Mouse (Mus musculus) E14TG2a.4 (cell line): ENCODE results near the gene Dot1l.
"Not testable (repeated sequence)": the region's sequence is repeated elsewhere in the genome, so short reads cannot be mapped to it uniquely, and the experiment has no call there.

ENCODE experiments used
- H3K27me3 ChIP-seq: 2 replicates; pipeline ENCODE4 v1.6.1; 2014; ENCODE audit warnings: low read length, control low read depth; ENCODE audit not compliant: insufficient read depth
- H3K36me3 ChIP-seq: 2 replicates; pipeline ENCODE4 v1.6.1; 2014; ENCODE audit warnings: low read length, control low read depth; ENCODE audit not compliant: insufficient read depth
- H3K4me1 ChIP-seq: replicated peaks from 2 replicates; pipeline ENCODE4 v1.6.1; 2014; ENCODE audit warnings: low read depth, low read length, control low read depth
- H3K4me3 ChIP-seq: replicated peaks from 2 replicates; pipeline ENCODE4 v1.5.1; 2014; ENCODE audit warnings: mild to moderate bottlenecking, low read length
- H3K9me3 ChIP-seq: 2 replicates; pipeline ENCODE4 v1.6.1; 2014; ENCODE audit warnings: low read length, control low read depth
- CTCF ChIP-seq: conservative IDR thresholded peaks from 2 replicates; pipeline ENCODE4 v1.5.1; 2014; ENCODE audit warnings: low read length
- NANOG ChIP-seq: IDR thresholded peaks from 2 replicates; pipeline ENCODE4 v1.6.1; 2014; ENCODE audit warnings: borderline replicate concordance, low read length, mixed read lengths
- POU5F1 ChIP-seq: IDR thresholded peaks from 2 replicates; pipeline ENCODE4 v1.6.1; 2014; ENCODE audit warnings: low read length, borderline replicate concordance

Gene Dot1l

DNA sequence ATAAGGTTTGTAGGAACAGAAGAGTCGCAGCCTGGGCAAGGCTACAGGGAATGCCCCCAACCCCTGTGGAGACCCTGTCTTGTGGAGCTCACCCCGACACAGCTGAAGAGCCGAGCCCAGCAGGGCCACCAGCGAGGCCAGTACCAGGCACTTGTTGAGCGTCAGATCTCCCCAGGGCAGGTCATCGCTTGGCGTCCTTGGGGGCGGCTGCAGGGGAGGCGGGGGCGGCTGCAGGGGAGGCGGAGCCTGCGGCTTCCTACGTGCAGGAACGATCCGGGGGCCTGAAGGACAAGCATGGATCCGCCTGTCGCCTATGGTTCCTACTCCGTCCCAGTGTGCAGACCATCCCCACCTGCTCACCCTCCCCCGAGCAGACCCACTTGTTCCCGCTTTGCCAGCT is 55.1 kb downstream of the Dot1l start:
- H3K4me3 ChIP-seq: peak overlapping the region; percentile 74
- peaks cover 3% of the 10 kb centered on the region for H3K36me3 ChIP-seq

DNA sequence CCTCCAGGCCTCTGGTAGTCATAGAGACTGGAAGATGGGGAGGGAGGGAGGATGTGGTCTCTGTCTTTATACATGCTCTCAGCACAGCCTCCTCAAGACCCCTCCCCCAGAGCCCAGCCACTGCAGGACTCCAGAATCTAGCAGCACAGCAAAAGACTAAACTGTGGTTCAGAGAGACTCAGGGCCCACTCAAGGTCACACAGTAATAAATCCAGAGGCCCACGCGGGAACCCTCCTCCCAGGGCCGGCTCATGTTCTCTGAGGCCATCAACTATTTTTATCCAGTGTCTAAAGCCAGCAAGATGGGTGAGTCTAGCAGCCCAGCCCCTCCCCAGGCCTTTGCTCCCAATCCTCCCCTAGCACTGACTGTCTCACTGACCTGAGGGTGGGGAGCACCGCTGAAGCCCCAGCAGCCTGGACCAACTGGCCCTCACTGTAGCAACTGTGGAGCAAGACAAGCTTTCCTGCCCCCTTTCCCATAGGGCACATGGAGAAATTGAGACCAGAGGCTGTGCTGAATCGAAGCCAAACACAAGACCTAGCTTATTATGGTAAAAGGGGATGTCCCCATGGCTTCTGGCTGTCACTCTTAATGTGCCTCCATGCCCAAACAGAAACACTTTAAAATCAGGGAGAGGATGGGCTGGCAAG is 57.5 kb downstream of the Dot1l start:
- H3K9me3 ChIP-seq: no peaks in the 10 kb centered on the region

More for the DNA sequence above, 55.1 kb downstream of the Dot1l start:
- peaks cover 63% of the 10 kb centered on the region for H3K27me3 ChIP-seq
- peaks cover 53% of the 10 kb centered on the region for H3K4me1 ChIP-seq
- no peak for TF ChIP-seq POU5F1
- TF ChIP-seq CTCF: no peak
- TF ChIP-seq NANOG: no peak
- no peaks in the 10 kb centered on the region for H3K9me3 ChIP-seq

GRCm38 (mm10) chr10:80813366-80813765 is 58.4 kb downstream of the Dot1l start, which contains the start of gene Jsrp1:
TSS of gene Jsrp1 (minus strand) at chr10:80813498.
- TF ChIP-seq CTCF (no peak), NANOG (no peak), POU5F1 (no peak)
- peaks cover 52% of the 10 kb centered on the region for H3K27me3 ChIP-seq
- no peak within 1 kb of the TSS for H3K4me3 ChIP-seq
- H3K4me1 ChIP-seq: peaks cover 27% of the 10 kb centered on the region
- no peaks in the 10 kb centered on the region for H3K36me3 ChIP-seq
- no peaks in the 10 kb centered on the region for H3K9me3 ChIP-seq

More for the DNA sequence above, 57.5 kb downstream of the Dot1l start:
- TF ChIP-seq CTCF: no peak
- Histone ChIP-seq H3K36me3 (no peaks in the 10 kb centered on the region), H3K27me3 (peaks cover 55% of the 10 kb centered on the region), H3K4me1 (peaks cover 35% of the 10 kb centered on the region), H3K4me3 (no peak overlapping the region)

DNA sequence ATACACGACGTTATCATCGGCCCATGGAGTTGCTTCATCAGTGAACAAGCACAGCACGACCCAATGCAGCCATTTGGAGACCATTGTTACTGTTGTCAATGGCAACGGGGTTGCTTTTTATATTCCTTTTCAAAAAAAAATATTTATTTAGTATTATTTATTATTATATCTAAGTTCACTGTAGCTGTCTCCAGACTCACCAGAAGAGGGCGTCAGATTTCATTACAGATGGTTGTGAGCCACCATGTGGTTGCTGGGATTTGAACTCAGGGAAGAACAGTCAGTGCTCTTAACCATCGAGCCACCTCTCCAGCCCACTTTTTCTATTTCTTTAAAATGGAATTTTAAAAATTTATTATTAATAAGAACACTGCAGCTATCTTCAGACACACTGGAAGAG is 59.8 kb downstream of the Dot1l start:
- H3K9me3 ChIP-seq: no peaks in the 10 kb centered on the region
- no peak overlapping the region for H3K4me3 ChIP-seq
- TF ChIP-seq POU5F1 (no peak), CTCF (peak; percentile 6; the same call in 1 of the 2 replicates), NANOG (no peak)
- H3K36me3 ChIP-seq: no peaks in the 10 kb centered on the region
- peaks cover 38% of the 10 kb centered on the region for H3K27me3 ChIP-seq
- H3K4me1 ChIP-seq: peaks cover 18% of the 10 kb centered on the region

DNA sequence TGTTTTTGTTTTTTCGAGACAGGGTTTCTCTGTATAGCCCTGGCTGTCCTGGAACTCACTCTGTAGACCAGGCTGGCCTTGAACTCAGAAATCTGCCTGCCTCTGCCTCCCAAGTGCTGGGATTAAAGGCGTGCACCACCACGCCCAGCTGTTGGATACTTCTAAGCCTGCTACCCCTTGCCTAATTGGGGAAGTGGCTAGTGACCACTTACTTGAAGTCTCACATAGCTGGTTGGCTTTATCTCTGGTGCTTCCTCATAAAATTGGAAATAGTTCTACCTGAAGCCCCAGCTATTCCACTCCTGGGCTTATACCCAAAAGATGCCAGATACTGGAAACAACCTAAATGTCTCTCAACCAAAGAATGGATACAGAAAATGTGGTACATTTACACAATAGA is 61.3 kb downstream of the Dot1l start:
- H3K36me3 ChIP-seq, H3K9me3 ChIP-seq, H3K4me1 ChIP-seq, H3K4me3 ChIP-seq: not testable (repeated sequence)
- peaks cover 24% of the 10 kb centered on the region for H3K27me3 ChIP-seq

GRCm38 (mm10) chr10:80817164-80817563 is 62.2 kb downstream of the Dot1l start:
- no peak overlapping the region for H3K4me3 ChIP-seq
- TF ChIP-seq NANOG: no peak
- H3K27me3 ChIP-seq: peaks cover 18% of the 10 kb centered on the region
- H3K36me3 ChIP-seq: no peaks in the 10 kb centered on the region
- peaks cover 8% of the 10 kb centered on the region for H3K4me1 ChIP-seq
- no peaks in the 10 kb centered on the region for H3K9me3 ChIP-seq

GRCm38 (mm10) chr10:80817955-80818354 is 62.9 kb downstream of the Dot1l start:
- H3K27me3 ChIP-seq, H3K4me3 ChIP-seq, H3K4me1 ChIP-seq, H3K36me3 ChIP-seq, H3K9me3 ChIP-seq: not testable (repeated sequence)
- peak; percentile 25 for TF ChIP-seq CTCF

GRCm38 (mm10) chr10:80818599-80819281 is 63.7 kb downstream of the Dot1l start:
- Histone ChIP-seq H3K36me3 (no peaks in the 10 kb centered on the region), H3K9me3 (no peaks in the 10 kb centered on the region), H3K4me1 (peaks cover 6% of the 10 kb centered on the region), H3K27me3 (0 out of 2 replicates have a peak, but pooled peaks cover 4% of the 10 kb centered on the region), H3K4me3 (no peak overlapping the region)
- TF ChIP-seq CTCF: no peak
- no peak for TF ChIP-seq NANOG
- TF ChIP-seq POU5F1: no peak

GRCm38 (mm10) chr10:80819406-80819805 is 64.4 kb downstream of the Dot1l start:
- H3K4me3 ChIP-seq: no peak overlapping the region
- peaks cover 13% of the 10 kb centered on the region for H3K4me1 ChIP-seq
- no peaks in the 10 kb centered on the region for H3K36me3 ChIP-seq
- TF ChIP-seq NANOG (no peak), POU5F1 (no peak), CTCF (no peak)
- H3K27me3 ChIP-seq: 0 out of 2 replicates have a peak, but pooled peaks cover 2% of the 10 kb centered on the region
- H3K9me3 ChIP-seq: no peaks in the 10 kb centered on the region
